Mouse (Mus musculus) embryonic fibroblast, embryonic 13.5 days (primary cell): ENCODE results near the gene Aqp5.

Source experiments
- CTCF ChIP-seq: IDR thresholded peaks from 2 replicates; pipeline ENCODE4 v1.5.1; 2011; ENCODE audit warnings: mild to moderate bottlenecking, control low read depth, low read length, moderate library complexity, borderline replicate concordance; ENCODE audit not compliant: insufficient read depth
- POLR2A ChIP-seq: IDR thresholded peaks from 2 replicates; pipeline ENCODE4 v1.6.1; 2011; ENCODE audit warnings: low read depth, mild to moderate bottlenecking, control low read depth, low read length, moderate library complexity

DNA sequence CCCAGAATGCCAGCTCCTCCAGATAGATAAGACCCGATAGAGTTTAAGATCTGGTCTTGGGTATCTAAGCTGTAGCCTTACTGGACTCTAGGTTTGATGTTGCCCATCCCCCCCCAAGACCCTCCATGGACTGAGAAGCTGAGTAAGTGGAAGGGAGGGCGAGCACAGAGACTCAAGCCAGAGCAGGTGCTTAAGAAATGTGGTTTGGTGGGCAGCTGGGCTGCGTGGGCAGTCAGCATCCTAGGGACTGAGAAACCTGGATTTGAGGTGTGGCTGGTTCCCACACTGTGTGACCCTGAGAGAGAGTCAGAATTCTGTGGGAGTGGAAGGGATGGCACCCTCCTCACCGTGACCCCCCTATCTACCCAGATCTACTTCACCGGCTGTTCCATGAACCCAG, 2.3 kb downstream of the Aqp5 start:
- no peak for TF ChIP-seq CTCF
- no peak for TF ChIP-seq POLR2A
